Mouse (Mus musculus) thymus, adult 2 months (tissue): ENCODE results near the gene Dnajc28.

Experiments used
- CTCF ChIP-seq: fragments of 200-500 bp; IDR thresholded peaks from 2 replicates; pipeline ENCODE4 v1.5.1; 2012; ENCODE audit warnings: mild to moderate bottlenecking, control low read depth, low read length, moderate library complexity, borderline replicate concordance; ENCODE audit not compliant: control insufficient read depth, poor library complexity, insufficient read depth; ENCODE audit errors: extremely low read depth
- POLR2A ChIP-seq: fragments of 200-500 bp; IDR thresholded peaks from 2 replicates; pipeline ENCODE4 v1.6.1; 2012; ENCODE audit warnings: mild to moderate bottlenecking, low read length, control low read depth, moderate library complexity; ENCODE audit not compliant: control insufficient read depth, poor library complexity, insufficient read depth; ENCODE audit errors: extremely low read depth

GRCm38 (mm10) chr16:91597672-91598010 is 21.2 kb downstream of the Dnajc28 start, which contains the start of gene Tmem50b:
- peak; percentile 47; the same call in 1 of the 2 replicates for TF ChIP-seq CTCF
- TF ChIP-seq POLR2A: 0 out of 2 replicates have a peak, but pooled peaks have one; percentile 33
